10 mouse cellular contexts compared by ENCODE assay signal in genomic region chr16:49407956-49408795, GRCm38 (mm10).
DNase-seq lines count a peak whose midpoint lies in the region; ATAC-seq lines count a peak whose summit lies in the region.
"Had no signal": no experiment of that assay in that cellular context is flagged by ENCODE, and none has a peak within 500 bp of the region (broad histone marks: within the 10 kb centered on the region; RNA-seq: fewer than 3 reads in every experiment).

No protein-coding gene starts in this region.

- ATAC-seq in hindbrain, embryonic 12.5 days (ENCODE audit: low FRiP score), result peak; percentile 88
- ATAC-seq in liver, embryonic 13.5 days (ENCODE audit: low read depth), result no peak

- whole genome bisulfite sequencing in hindbrain, embryonic 12.5 days, result 22% methylated on average over 16 of the region's 16 CpGs
- WGBS in liver, embryonic 13.5 days (ENCODE audit: insufficient replicate concordance), result 25% methylated on average over 16 of the region's 16 CpGs

- H3K36me3 ChIP-seq in hindbrain, embryonic 12.5 days, result no peaks in the 10 kb centered on the region
- no peaks in the 10 kb centered on the region for H3K36me3 ChIP-seq in liver, embryonic 13.5 days
- H3K36me3 ChIP-seq: G1E had no signal

- no peak overlapping the region for H3K9ac ChIP-seq in hindbrain, embryonic 12.5 days
- H3K9ac ChIP-seq in liver, embryonic 13.5 days, result no peak overlapping the region

- peak; percentile 4 for DNase-seq in ovary, postnatal 36 days (ENCODE audit: low spot score)
- DNase-seq in ovary, postnatal 10 days (ENCODE audit: low spot score), result no peak
- DNase-seq in liver, embryonic 13.5 days, result no peak
- DNase-seq in left cerebral cortex, adult 11 months (ENCODE audit: low spot score), result no peak
- DNase-seq in adrenal gland, postnatal 14 days, result no peak
- DNase-seq in lung, postnatal 25 days (ENCODE audit: low spot score), result no peak
- no peak for DNase-seq in layer of hippocampus, postnatal 10 days (ENCODE audit: low spot score in 2 of 2)
- DNase-seq: cerebellum, adult 9-10 months had no signal

- no peak overlapping the region for H3K4me3 ChIP-seq in hindbrain, embryonic 12.5 days
- no peak overlapping the region for H3K4me3 ChIP-seq in liver, embryonic 13.5 days (replicated peaks)

- H3K27me3 ChIP-seq in hindbrain, embryonic 12.5 days, result no peaks in the 10 kb centered on the region
- H3K27me3 ChIP-seq in liver, embryonic 13.5 days, result no peaks in the 10 kb centered on the region

- peaks cover 10% of the 10 kb centered on the region; the same call in 1 of the 2 replicates for H3K4me1 ChIP-seq in hindbrain, embryonic 12.5 days
- no peaks in the 10 kb centered on the region; the same call in 1 of the 2 replicates for H3K4me1 ChIP-seq in liver, embryonic 13.5 days (replicated peaks)

- peak overlapping the region; percentile 34 for H3K4me2 ChIP-seq in hindbrain, embryonic 12.5 days (replicated peaks)
- 0 out of 2 replicates have a peak overlapping the region, but pooled peaks have one; percentile 12 for H3K4me2 ChIP-seq in liver, embryonic 13.5 days

- H3K9me3 ChIP-seq in hindbrain, embryonic 12.5 days (replicated peaks), result no peaks in the 10 kb centered on the region
- no peaks in the 10 kb centered on the region for H3K9me3 ChIP-seq in liver, embryonic 13.5 days (replicated peaks)
- H3K9me3 ChIP-seq: G1E had no signal

- H3K27ac ChIP-seq in hindbrain, embryonic 12.5 days, result peak overlapping the region; percentile 26
- no peak overlapping the region for H3K27ac ChIP-seq in liver, embryonic 13.5 days
